Mouse (Mus musculus): ENCODE data around the gene Clic1.

DNA sequence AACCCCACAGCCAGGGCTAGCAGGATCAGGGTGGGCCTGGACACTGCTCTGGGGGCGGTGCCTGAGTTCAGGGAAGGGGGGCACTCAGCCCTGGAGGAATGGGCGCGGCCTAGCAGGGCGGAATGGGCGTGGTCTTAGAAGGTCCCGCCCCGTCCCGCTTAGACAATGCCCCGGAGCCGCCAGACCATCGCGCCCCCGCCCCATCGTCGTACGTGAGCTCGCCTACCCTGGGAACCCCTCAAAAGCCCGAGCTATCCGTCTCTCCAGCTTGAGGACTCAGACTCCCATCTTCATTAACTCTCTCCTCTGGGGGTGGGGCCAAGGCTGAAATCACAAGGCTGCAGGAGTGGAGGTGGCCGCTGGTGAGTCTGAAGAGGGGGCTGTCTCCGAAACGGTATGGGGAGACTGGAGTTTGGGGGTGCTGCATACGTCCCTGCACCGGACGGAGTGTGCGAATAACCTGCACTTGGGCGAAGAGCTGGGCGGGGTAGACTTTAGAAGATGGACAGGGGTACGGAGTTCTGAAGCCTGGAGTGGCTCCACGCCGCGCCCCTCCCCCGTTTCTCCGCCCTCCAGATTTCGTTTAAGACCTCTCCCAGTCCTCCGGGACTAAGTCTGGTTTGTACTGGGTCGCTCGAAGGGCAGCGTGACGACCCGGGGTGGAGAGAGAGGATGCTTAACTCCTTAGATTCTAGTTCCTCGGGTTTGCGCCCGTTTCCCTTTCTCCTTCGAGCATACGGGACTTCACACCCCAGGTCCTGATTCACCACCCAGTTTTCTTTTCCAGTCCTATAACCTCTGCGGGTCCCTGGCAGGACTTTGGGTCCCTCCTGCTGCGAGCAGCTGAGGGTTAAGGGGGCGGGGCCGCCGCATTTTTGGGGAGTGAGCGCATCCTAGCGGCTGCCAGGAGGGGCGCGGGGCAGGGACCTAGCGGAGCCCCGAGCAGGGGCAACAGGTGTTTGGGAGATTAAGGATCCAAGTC lies 9.4 kb downstream of the Clic1 start, which contains the start of gene Ddah2:
- TF ChIP-seq POLR2A (IDR thresholded peaks at IDR 0.05; ENCODE audit: borderline replicate concordance, control insufficient read depth, low read depth, low read length) (peak; percentile 49; the same call in 1 of the 2 replicates), CTCF (IDR thresholded peaks at IDR 0.05; ENCODE audit: control insufficient read depth, insufficient read depth, low read length) (peak; percentile 74)

All from bone marrow, adult 2 months (tissue).